Mouse (Mus musculus) neural tube, embryonic 14.5 days (tissue): ENCODE data around the gene Slc5a5. TPM values are rescaled to one million over a fixed set of nuclear protein-coding genes. Genes with fewer than 3 reads are reported as not detected.
"Not testable (repeated sequence)": the region's sequence is repeated elsewhere in the genome, so short reads cannot be mapped to it uniquely, and the experiment has no call there.

ENCODE experiments used
- ATAC-seq: fragments of 200-750 bp; cut with Nextera tagmentation; 2 replicates; pipeline ENCODE4 v1.8.0; 2017; ENCODE audit warnings: low read depth, mild to moderate bottlenecking, moderate TSS enrichment, moderate library complexity
- H3K27ac ChIP-seq: fragments of 300-500 bp; sonication (generic); 2 replicates; pipeline ENCODE4 v1.5.1; 2014; ENCODE audit warnings: low read depth, mild to moderate bottlenecking, control low read depth, low read length, moderate library complexity, mixed read lengths
- H3K27me3 ChIP-seq: fragments of 300-500 bp; sonication (generic); 2 replicates; pipeline ENCODE4 v1.6.1; 2014; ENCODE audit warnings: low read length; ENCODE audit not compliant: control insufficient read depth, insufficient read depth
- H3K36me3 ChIP-seq: fragments of 300-500 bp; sonication (generic); 2 replicates; pipeline ENCODE4 v1.6.1; 2014; ENCODE audit warnings: low read length, mixed read lengths; ENCODE audit not compliant: control insufficient read depth, insufficient read depth
- H3K4me1 ChIP-seq: fragments of 300-500 bp; sonication (generic); 2 replicates; pipeline ENCODE4 v1.6.1; 2014; ENCODE audit warnings: low read length; ENCODE audit not compliant: control insufficient read depth, insufficient read depth
- H3K4me2 ChIP-seq: fragments of 300-500 bp; sonication (generic); 2 replicates; pipeline ENCODE4 v1.6.1; 2014; ENCODE audit warnings: mild to moderate bottlenecking, low read depth, low read length, control low read depth
- H3K4me3 ChIP-seq: fragments of 300-500 bp; sonication (generic); 2 replicates; pipeline ENCODE4 v1.5.1; 2014; ENCODE audit warnings: low read depth, low read length, control low read depth, mixed read lengths
- H3K9ac ChIP-seq: fragments of 300-500 bp; sonication (generic); replicated peaks from 2 replicates; pipeline ENCODE4 v1.6.1; 2014; ENCODE audit warnings: low read depth, mild to moderate bottlenecking, control low read depth, low read length, mixed read lengths
- H3K9me3 ChIP-seq: fragments of 300-500 bp; sonication (generic); 2 replicates; pipeline ENCODE4 v1.6.1; 2016; ENCODE audit warnings: low read length; ENCODE audit not compliant: control insufficient read depth
- WGBS: fragments of 180-500 bp; shearing (Covaris S2); extraction: QIAGEN DNeasy Blood & Tissue Kit; methylation state at CpG from one replicate; pipeline ENCODE4 v1.1.7; 2014; 5-methylcytosine and 5-hydroxymethylcytosine counted together
- polyA plus RNA-seq: library from polyadenylated mRNA; unstranded; fragments of >200 nt; fragmentation: Nextera tagmentation; extraction: Ambion mirVana; gene quantifications from 2 replicates; pipeline ENCODE4 v1.2.1, GENCODE M21; 2014

Gene Slc5a5
- polyA plus RNA-seq, 1 experiment from 2014 or later: 2.6 TPM

DNA sequence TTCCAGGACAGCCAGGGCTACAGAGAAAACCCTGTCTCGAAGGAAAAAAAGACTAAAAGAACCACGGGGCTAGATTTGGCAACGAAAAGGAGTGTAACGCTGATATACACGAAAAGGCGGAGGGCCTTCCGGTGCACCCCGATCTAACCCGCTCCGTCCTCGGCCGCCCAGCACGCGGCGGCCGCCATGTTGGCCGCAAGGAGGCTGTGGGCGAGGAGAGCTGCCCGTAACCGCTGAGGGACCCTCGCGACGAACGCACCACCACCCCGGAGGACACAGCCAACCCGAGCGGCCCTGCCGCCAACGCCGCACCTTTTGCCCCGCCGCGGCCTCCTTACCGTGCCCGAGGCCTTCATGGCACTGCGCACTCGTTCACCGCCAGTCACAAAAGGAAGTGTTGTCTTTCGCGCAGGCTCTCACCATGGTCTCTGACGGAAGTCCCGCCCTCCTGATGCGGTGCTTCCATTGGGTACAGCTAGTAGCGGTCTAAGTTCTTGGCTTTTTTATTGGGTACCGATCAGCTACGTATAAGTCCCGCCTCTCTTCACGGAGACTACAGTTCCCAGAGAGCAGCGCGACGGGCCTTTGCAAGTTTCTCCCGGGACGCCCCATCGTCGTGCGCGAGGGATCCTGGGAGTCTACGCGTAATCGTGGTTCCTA, 4.6 kb upstream of the Slc5a5 start, which contains the start of gene Rpl18a:
Gene Rpl18a, minus strand, starts transcription at position 392 of the 660 bp plus-strand sequence.
- Histone ChIP-seq H3K27ac (peak within 1 kb of the TSS; percentile 64), H3K4me3 (peak within 1 kb of the TSS; percentile 51), H3K4me1 (peaks cover 17% of the 10 kb centered on the region), H3K9ac (peak within 1 kb of the TSS; percentile 89), H3K27me3 (peaks cover 12% of the 10 kb centered on the region), H3K4me2 (peak within 1 kb of the TSS; percentile 93), H3K36me3 (peaks cover 18% of the 10 kb centered on the region), H3K9me3 (no peaks in the 10 kb centered on the region)
- ATAC-seq: peak; percentile 97
- under 1% methylated on average over 60 of the region's 60 CpGs for WGBS

DNA sequence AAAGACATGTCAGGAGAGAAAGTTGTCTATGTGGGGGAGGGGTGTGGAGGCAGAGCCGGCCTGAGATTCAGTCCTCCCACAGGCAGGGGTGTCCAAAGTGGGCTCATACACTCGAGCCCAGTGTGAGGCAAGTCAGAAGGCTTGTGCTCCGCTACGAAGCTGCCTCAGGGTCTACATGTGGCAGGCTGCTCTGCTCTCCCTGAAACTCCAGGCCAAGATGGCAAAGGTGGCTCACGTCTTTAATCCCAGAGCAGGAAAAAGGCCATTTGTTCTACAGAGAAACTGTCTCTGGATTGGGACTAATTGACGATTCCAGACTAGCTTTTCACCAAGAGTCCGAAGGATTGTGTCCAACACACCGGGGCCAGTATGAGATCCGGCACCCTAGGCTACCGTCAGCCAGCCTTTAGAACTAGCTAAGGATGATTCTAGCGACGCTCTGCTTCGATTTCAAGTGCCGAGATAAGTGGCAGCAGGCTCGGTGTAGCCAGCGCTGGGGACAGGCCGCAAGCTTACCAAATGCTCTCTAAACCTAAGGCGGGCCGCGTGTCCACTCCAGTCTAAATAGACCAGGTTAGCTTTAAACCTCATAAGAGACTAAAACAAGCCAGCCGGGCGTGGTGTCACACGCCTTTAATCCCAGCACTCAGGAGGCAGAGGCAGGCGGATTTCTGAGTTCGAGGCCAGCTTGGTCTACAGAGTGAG, 3.9 kb upstream of the Slc5a5 start:
- peaks cover 18% of the 10 kb centered on the region for H3K36me3 ChIP-seq
- H3K27me3 ChIP-seq: peaks cover 19% of the 10 kb centered on the region
- H3K9ac ChIP-seq: peak overlapping the region; percentile 89
- no peak overlapping the region for H3K27ac ChIP-seq
- 6% methylated on average over 25 of the region's 25 CpGs for WGBS
- H3K4me3 ChIP-seq: peak overlapping the region; percentile 51
- no peak for ATAC-seq
- H3K4me2 ChIP-seq: peak overlapping the region; percentile 93
- peaks cover 17% of the 10 kb centered on the region for H3K4me1 ChIP-seq
- no peaks in the 10 kb centered on the region for H3K9me3 ChIP-seq

DNA sequence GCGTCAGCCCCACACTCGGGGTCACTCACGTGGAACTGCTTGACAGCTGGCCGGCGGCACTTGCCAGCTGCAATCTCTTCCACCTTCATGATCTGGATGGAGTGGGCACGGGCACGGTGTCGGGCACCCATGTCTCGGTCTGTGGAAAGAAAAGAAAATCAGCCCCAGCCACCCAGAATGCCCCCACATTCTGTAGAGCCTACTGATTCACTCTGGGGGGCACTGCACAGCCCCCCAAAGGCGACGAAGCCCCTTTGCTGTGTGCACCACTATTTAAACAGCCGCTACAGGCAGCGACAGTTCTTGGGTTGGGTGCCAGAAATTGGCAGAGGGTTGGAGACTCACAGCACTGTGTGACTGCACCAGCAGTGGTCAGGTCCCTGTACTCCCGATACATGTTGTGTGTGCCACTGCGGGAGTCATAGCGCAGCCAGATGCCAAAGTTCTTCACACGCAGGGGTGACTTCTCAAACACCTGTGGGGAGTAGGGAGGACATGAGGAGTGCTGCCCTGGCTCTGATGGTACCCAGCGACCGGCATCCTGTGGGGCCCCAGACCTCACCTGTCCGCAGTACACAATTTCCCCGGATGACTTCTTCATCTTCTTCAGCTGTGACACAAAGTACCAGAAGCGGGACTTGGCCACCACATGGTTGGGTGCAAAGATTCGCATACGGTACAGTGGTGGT, 3.2 kb upstream of the Slc5a5 start:
- not testable (repeated sequence) for H3K9ac ChIP-seq, H3K27ac ChIP-seq, ATAC-seq, H3K9me3 ChIP-seq
- Histone ChIP-seq H3K4me2 (peak overlapping the region; percentile 93; the same call in 1 of the 2 replicates), H3K4me1 (peaks cover 17% of the 10 kb centered on the region), H3K27me3 (peaks cover 27% of the 10 kb centered on the region), H3K4me3 (peak overlapping the region; percentile 51), H3K36me3 (peaks cover 18% of the 10 kb centered on the region)
- 82% methylated on average over 22 of the region's 24 CpGs for WGBS

DNA sequence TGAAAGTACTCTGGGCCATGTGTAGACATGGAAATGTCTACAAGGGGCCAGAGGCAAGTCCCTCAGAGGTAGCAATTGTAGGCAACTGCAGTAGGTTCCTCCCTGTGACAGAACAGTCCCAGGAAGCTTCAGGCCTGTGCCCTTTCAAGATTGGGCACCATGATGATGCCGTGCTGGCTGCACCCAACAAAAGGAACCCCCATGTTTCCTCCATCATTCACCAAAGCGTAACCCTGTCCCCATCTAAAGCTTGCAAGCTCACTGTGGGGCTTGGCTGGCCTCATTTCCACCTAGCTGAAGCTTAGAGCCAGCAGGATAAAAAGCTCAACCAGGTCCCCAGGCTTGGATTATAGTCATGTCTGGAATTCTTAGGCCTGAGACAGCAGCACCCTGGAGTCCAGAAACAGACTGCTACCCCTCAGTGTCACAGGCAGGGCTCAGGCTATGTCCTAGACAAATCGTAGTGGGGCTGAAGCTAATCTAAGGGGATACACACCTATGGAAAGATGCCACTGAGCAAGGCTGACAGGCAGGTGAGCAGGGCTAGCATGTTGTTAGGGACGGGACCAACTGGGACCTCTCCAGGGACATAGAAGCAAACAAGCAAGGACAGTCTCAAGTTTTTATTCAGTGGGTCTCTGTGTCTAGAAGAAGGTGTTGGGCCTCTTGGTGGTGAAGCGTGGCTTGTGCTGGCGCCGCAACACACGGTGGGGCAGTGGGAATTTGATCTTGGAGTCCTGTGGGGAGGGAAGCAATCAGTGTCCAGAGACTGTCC, 2.4 kb upstream of the Slc5a5 start:
- Histone ChIP-seq H3K9ac (no peak overlapping the region), H3K27me3 (peaks cover 32% of the 10 kb centered on the region), H3K4me2 (no peak overlapping the region), H3K36me3 (peaks cover 18% of the 10 kb centered on the region), H3K4me1 (peaks cover 17% of the 10 kb centered on the region), H3K4me3 (no peak overlapping the region), H3K27ac (no peak overlapping the region), H3K9me3 (no peaks in the 10 kb centered on the region)
- 97% methylated on average over 8 of the region's 8 CpGs for WGBS
- ATAC-seq: no peak

DNA sequence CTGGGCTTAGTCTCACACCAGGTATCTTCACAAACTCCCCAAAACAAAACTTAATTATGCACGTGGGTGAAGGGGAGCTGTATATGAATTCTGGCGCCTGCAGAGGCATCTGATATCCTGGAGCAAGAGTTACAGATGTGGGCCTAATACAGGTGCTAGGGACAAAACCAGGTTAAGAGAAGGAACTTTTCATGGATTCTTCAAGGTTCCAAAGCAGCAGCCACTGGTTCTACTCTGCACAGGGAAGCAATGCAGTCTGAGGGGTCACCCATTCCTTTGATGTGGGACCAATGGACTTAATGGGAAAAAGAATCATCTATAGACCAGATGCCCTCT, 1.8 kb upstream of the Slc5a5 start:
- WGBS: 76% methylated on average over 2 of the region's 2 CpGs
- H3K36me3 ChIP-seq: peaks cover 18% of the 10 kb centered on the region
- H3K9ac ChIP-seq: no peak overlapping the region
- no peaks in the 10 kb centered on the region for H3K9me3 ChIP-seq
- H3K4me3 ChIP-seq: no peak overlapping the region
- H3K27ac ChIP-seq: no peak overlapping the region
- H3K4me1 ChIP-seq: peaks cover 17% of the 10 kb centered on the region
- H3K27me3 ChIP-seq: peaks cover 32% of the 10 kb centered on the region
- no peak for ATAC-seq
- no peak overlapping the region for H3K4me2 ChIP-seq

DNA sequence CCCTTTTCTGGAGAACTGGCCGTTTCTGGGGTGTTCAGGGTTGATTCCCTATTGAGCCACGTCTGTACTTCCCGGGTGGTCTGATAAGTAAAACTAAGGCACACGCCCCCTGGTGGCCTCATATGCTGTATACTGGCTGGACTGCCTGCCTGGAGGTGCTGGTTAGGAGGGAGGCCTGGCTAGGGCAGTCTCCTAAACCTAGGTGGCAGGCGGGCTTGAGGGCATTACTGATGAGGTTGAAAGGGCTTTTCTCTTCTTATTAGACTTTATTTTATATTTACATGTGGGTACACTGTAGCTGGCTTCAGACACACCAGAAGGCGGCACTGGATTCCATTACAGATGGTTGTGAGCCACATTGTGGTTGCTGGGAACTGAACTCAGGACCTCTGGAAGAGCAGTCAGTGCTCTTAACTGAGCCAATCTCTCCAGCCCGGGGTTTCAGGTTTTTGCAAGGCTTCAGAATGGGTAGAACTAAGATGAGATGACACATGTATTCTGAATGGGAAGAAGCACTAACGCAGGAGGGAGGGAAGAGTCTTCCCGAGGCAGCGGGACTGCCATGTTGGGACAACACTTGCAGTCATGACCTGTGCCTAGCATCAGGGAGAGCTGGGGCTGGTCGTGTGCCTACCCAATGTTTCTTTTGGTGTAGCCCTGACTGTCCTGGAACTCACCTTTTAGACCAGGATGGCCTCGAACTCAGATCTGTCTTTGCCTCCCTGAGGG, 1.3 kb upstream of the Slc5a5 start:
- Histone ChIP-seq H3K4me1 (peaks cover 17% of the 10 kb centered on the region), H3K9me3 (no peaks in the 10 kb centered on the region), H3K27me3 (peaks cover 32% of the 10 kb centered on the region), H3K36me3 (peaks cover 18% of the 10 kb centered on the region), H3K9ac (no peak overlapping the region), H3K4me3 (no peak overlapping the region), H3K4me2 (no peak overlapping the region), H3K27ac (no peak overlapping the region)
- WGBS: 27% methylated on average over 12 of the region's 12 CpGs
- no peak for ATAC-seq

DNA sequence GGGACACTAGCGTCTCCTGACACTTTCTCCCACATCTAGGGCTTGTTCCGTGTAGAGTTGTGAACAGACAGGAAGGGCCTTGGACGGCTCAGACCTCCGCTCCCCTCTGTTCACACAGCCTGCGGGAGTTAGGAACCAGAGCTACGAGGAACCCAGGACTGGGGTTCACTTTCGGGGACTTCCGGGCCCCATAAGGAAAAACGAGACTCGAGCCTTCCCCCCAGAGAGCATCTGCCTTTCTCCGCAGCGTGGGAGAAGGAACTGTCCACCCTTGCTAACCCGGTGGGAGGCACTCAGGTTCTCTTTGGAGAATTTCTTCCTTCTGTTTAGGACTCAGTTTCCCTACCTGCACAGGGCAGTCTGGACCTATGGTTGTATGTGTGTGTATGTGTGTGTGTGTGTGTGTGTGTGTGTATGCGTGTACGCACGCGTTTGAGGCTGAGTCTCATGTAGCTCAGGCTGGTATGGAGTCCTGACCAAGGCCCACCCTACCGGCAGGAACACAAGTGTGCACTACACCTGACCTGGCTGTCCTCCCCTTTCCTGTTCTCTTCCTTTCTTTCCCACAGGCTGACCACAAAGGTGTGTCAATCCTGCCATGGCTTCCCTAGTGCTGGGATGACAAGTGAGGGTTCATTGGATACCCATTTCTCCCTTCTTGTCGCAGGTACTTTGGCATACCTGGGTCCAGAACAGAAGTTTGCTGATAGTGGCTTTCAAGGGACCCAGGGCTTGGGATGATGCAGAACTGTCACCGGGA, 519 bp upstream of the Slc5a5 start:
- Histone ChIP-seq H3K4me2 (peak overlapping the region; percentile 30; the same call in 1 of the 2 replicates), H3K27ac (no peak overlapping the region), H3K9me3 (no peaks in the 10 kb centered on the region), H3K36me3 (peaks cover 18% of the 10 kb centered on the region), H3K27me3 (peaks cover 32% of the 10 kb centered on the region), H3K4me3 (peak overlapping the region; percentile 26), H3K9ac (no peak overlapping the region), H3K4me1 (peaks cover 11% of the 10 kb centered on the region)
- 30% methylated on average over 20 of the region's 20 CpGs for WGBS
- no peak for ATAC-seq

DNA sequence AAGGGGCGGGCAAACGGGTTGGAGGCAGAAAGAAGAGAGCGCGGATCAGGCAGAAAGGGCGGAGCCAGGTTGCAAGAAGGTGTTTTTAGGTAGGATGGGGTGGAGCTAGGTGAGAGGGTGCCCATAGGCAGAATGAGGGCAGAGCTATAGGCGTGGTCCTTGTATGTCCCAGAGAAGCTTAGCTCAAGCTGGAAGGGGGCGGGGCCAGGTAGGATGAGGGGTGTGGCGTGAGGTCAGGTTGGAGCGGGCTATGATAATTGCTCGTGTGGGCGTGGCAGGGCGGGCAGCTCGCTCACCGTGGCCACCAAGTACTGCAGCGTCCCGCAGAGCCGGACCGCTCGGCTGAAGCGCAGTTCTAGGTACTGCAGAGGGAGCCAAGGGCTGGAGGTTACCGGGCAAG, 1.2 kb downstream of the Slc5a5 start:
- WGBS: 6% methylated on average over 21 of the region's 21 CpGs
- ATAC-seq: no peak
- no peak overlapping the region for H3K4me2 ChIP-seq
- H3K27ac ChIP-seq: no peak overlapping the region
- H3K4me1 ChIP-seq: peaks cover 10% of the 10 kb centered on the region
- H3K9ac ChIP-seq: no peak overlapping the region
- no peak overlapping the region for H3K4me3 ChIP-seq
- H3K27me3 ChIP-seq: peaks cover 32% of the 10 kb centered on the region
- no peaks in the 10 kb centered on the region for H3K9me3 ChIP-seq
- H3K36me3 ChIP-seq: peaks cover 18% of the 10 kb centered on the region
